Mouse (Mus musculus): ENCODE data around the gene Asb18. TPM values are rescaled to one million over a fixed set of nuclear protein-coding genes. Genes with fewer than 3 reads are reported as not detected.
A peak's percentile ranks its signal among the peaks of the same experiment; 100 is the strongest.

Gene Asb18
- total and polyA plus RNA-seq, 2 experiments from 2014 or later = 1.6 to 17.3 TPM

- no peaks in the 10 kb centered on the region for H3K36me3 ChIP-seq (replicated peaks; ENCODE audit: control insufficient read depth, insufficient read depth, low read length)
- ATAC-seq (ENCODE audit: insufficient read depth, low read depth) (no peak), DNase-seq (ENCODE audit: low spot score) (no peak)
- H3K9me3 ChIP-seq (replicated peaks; ENCODE audit: control insufficient read depth, low read length) = no peaks in the 10 kb centered on the region
- H3K9ac ChIP-seq (replicated peaks; ENCODE audit: low read depth, low read length) = no peak overlapping the region
- no peak overlapping the region for H3K27ac ChIP-seq (ENCODE audit: low read depth)
- WGBS = 26% methylated on average over 16 of the region's 16 CpGs
- H3K4me3 ChIP-seq (ENCODE audit: low read depth, low read length) = no peak overlapping the region
- H3K4me1 ChIP-seq (ENCODE audit: control insufficient read depth, insufficient read depth) = 0 out of 2 replicates have a peak, but pooled peaks cover 5% of the 10 kb centered on the region
- TF ChIP-seq EP300 (IDR thresholded peaks at IDR 0.05; ENCODE audit: low read depth) (no peak), CTCF (IDR thresholded peaks at IDR 0.05; ENCODE audit: low read depth) (peak; percentile 13; the same call in 1 of the 2 replicates)
- H3K27me3 ChIP-seq (ENCODE audit: control insufficient read depth, insufficient read depth, low read length) = peaks cover 97% of the 10 kb centered on the region
- no peak overlapping the region for H3K4me2 ChIP-seq (ENCODE audit: low read depth, low read length)
Measured at GRCm38 (mm10) chr1:89938884-89939595, 75.4 kb downstream of the Asb18 start.

- ATAC-seq (ENCODE audit: insufficient read depth, low read depth) (no peak), DNase-seq (ENCODE audit: low spot score) (no peak)
- no peak for TF ChIP-seq EP300 (IDR thresholded peaks at IDR 0.05; ENCODE audit: low read depth)
- no peak for TF ChIP-seq CTCF (IDR thresholded peaks at IDR 0.05; ENCODE audit: low read depth)
- no peaks in the 10 kb centered on the region for H3K36me3 ChIP-seq (replicated peaks; ENCODE audit: control insufficient read depth, insufficient read depth, low read length)
- H3K4me1 ChIP-seq (ENCODE audit: control insufficient read depth, insufficient read depth) = peaks cover 1% of the 10 kb centered on the region; the same call in 1 of the 2 replicates
- WGBS = 4% methylated on average over 25 of the region's 29 CpGs
- H3K4me3 ChIP-seq (ENCODE audit: low read depth, low read length) = no peak overlapping the region
- no peak overlapping the region for H3K27ac ChIP-seq (ENCODE audit: low read depth)
- H3K9me3 ChIP-seq (replicated peaks; ENCODE audit: control insufficient read depth, low read length) = no peaks in the 10 kb centered on the region
- peaks cover 97% of the 10 kb centered on the region for H3K27me3 ChIP-seq (ENCODE audit: control insufficient read depth, insufficient read depth, low read length)
- no peak overlapping the region for H3K9ac ChIP-seq (replicated peaks; ENCODE audit: low read depth, low read length)
- H3K4me2 ChIP-seq (ENCODE audit: low read depth, low read length) = no peak overlapping the region
Measured at GRCm38 (mm10) chr1:89935493-89936348, 78.7 kb downstream of the Asb18 start.

- peaks cover 10% of the 10 kb centered on the region; the same call in 1 of the 2 replicates for H3K4me1 ChIP-seq (ENCODE audit: control insufficient read depth, insufficient read depth)
Measured at GRCm38 (mm10) chr1:89934316-89935260, 79.9 kb downstream of the Asb18 start.

GRCm38 (mm10) chr1:89933786-89934185 is 80.7 kb downstream of the Asb18 start:
- no peak for TF ChIP-seq EP300 (IDR thresholded peaks at IDR 0.05; ENCODE audit: low read depth)
- no peak for TF ChIP-seq CTCF (IDR thresholded peaks at IDR 0.05; ENCODE audit: low read depth)
- H3K36me3 ChIP-seq (replicated peaks; ENCODE audit: control insufficient read depth, insufficient read depth, low read length) = no peaks in the 10 kb centered on the region
- peaks cover 10% of the 10 kb centered on the region; the same call in 1 of the 2 replicates for H3K4me1 ChIP-seq (ENCODE audit: control insufficient read depth, insufficient read depth)
- 4% methylated on average over 21 of the region's 21 CpGs for WGBS
- ATAC-seq (ENCODE audit: insufficient read depth, low read depth) = no peak
- H3K27ac ChIP-seq (ENCODE audit: low read depth) = no peak overlapping the region
- no peak overlapping the region for H3K4me2 ChIP-seq (ENCODE audit: low read depth, low read length)
- no peak overlapping the region for H3K9ac ChIP-seq (replicated peaks; ENCODE audit: low read depth, low read length)
- no peak for DNase-seq (ENCODE audit: low spot score)
- peaks cover 98% of the 10 kb centered on the region for H3K27me3 ChIP-seq (ENCODE audit: control insufficient read depth, insufficient read depth, low read length)
- no peak overlapping the region for H3K4me3 ChIP-seq (ENCODE audit: low read depth, low read length)
- H3K9me3 ChIP-seq (replicated peaks; ENCODE audit: control insufficient read depth, low read length) = no peaks in the 10 kb centered on the region

More at GRCm38 (mm10) chr1:89934316-89935260, 79.9 kb downstream of the Asb18 start:
- no peak for DNase-seq (ENCODE audit: low spot score)
- TF ChIP-seq EP300 (IDR thresholded peaks at IDR 0.05; ENCODE audit: low read depth) = no peak
- H3K27me3 ChIP-seq (ENCODE audit: control insufficient read depth, insufficient read depth, low read length) = peaks cover 98% of the 10 kb centered on the region
- H3K4me2 ChIP-seq (ENCODE audit: low read depth, low read length) = no peak overlapping the region
- no peak overlapping the region for H3K27ac ChIP-seq (ENCODE audit: low read depth)
- no peak for ATAC-seq (ENCODE audit: insufficient read depth, low read depth)
- H3K9me3 ChIP-seq (replicated peaks; ENCODE audit: control insufficient read depth, low read length) = no peaks in the 10 kb centered on the region
- H3K9ac ChIP-seq (replicated peaks; ENCODE audit: low read depth, low read length) = no peak overlapping the region
- 11% methylated on average over 19 of the region's 19 CpGs for WGBS
- no peaks in the 10 kb centered on the region for H3K36me3 ChIP-seq (replicated peaks; ENCODE audit: control insufficient read depth, insufficient read depth, low read length)
- H3K4me3 ChIP-seq (ENCODE audit: low read depth, low read length) = no peak overlapping the region

GRCm38 (mm10) chr1:89933028-89933427 is 81.4 kb downstream of the Asb18 start:
- Histone ChIP-seq H3K4me2 (ENCODE audit: low read depth, low read length) (no peak overlapping the region), H3K27me3 (ENCODE audit: control insufficient read depth, insufficient read depth, low read length) (peaks cover 99% of the 10 kb centered on the region), H3K27ac (ENCODE audit: low read depth) (no peak overlapping the region), H3K4me3 (ENCODE audit: low read depth, low read length) (no peak overlapping the region), H3K9me3 (replicated peaks; ENCODE audit: control insufficient read depth, low read length) (no peaks in the 10 kb centered on the region), H3K36me3 (replicated peaks; ENCODE audit: control insufficient read depth, insufficient read depth, low read length) (no peaks in the 10 kb centered on the region), H3K4me1 (ENCODE audit: control insufficient read depth, insufficient read depth) (peaks cover 10% of the 10 kb centered on the region; the same call in 1 of the 2 replicates), H3K9ac (replicated peaks; ENCODE audit: low read depth, low read length) (no peak overlapping the region)
- no peak for DNase-seq (ENCODE audit: low spot score)
- ATAC-seq (ENCODE audit: insufficient read depth, low read depth) = no peak
- TF ChIP-seq EP300 (IDR thresholded peaks at IDR 0.05; ENCODE audit: low read depth) (no peak), CTCF (IDR thresholded peaks at IDR 0.05; ENCODE audit: low read depth) (no peak)
- 13% methylated on average over 6 of the region's 6 CpGs for WGBS

Measured in heart, postnatal 0 days (tissue).